Mouse (Mus musculus) myocyte (in vitro differentiated cells): ENCODE data around the gene Sugp2.

Source experiments
- CEBPB ChIP-seq: IDR thresholded peaks from 2 replicates; pipeline ENCODE4 v1.6.1; 2011; ENCODE audit warnings: mild to moderate bottlenecking, moderate library complexity; ENCODE audit not compliant: poor library complexity, insufficient read depth, severe bottlenecking
- E2F4 ChIP-seq: IDR thresholded peaks from one replicate; pipeline ENCODE4 v1.6.1; 2011; ENCODE audit warnings: mild to moderate bottlenecking, control low read depth, moderate library complexity; ENCODE audit not compliant: insufficient read depth
- MAX ChIP-seq: IDR thresholded peaks from one replicate; pipeline ENCODE4 v1.6.1; 2011; ENCODE audit warnings: low read depth, mild to moderate bottlenecking, control low read depth
- MYOG ChIP-seq, 3 experiments: IDR thresholded peaks; one replicate each; pipeline ENCODE4 v1.6.1; 2011; ENCODE audit warnings: control low read depth in 2 of 3, low read depth in 2 of 3, mild to moderate bottlenecking in 2 of 3; ENCODE audit not compliant: insufficient read length in 2 of 3, control insufficient read depth in 1 of 3, insufficient read depth in 1 of 3
- POLR2A ChIP-seq: IDR thresholded peaks from one replicate; pipeline ENCODE4 v1.6.1; 2011; ENCODE audit warnings: low read depth, mild to moderate bottlenecking, control low read depth, moderate library complexity; ENCODE audit not compliant: insufficient read length
- POLR2AphosphoS2 ChIP-seq: IDR thresholded peaks from one replicate; pipeline ENCODE4 v1.6.1; 2011; ENCODE audit warnings: low read depth, control low read depth; ENCODE audit not compliant: insufficient read length
- REST ChIP-seq: IDR thresholded peaks from one replicate; pipeline ENCODE4 v1.6.1; 2011; ENCODE audit warnings: mild to moderate bottlenecking, control low read depth, moderate library complexity; ENCODE audit not compliant: insufficient read depth, insufficient read length
- SRF ChIP-seq: IDR thresholded peaks from one replicate; pipeline ENCODE4 v1.6.1; 2011; ENCODE audit warnings: low read depth; ENCODE audit not compliant: control insufficient read depth, insufficient read length
- TCF12 ChIP-seq: IDR thresholded peaks from one replicate; pipeline ENCODE4 v1.6.1; 2011; ENCODE audit warnings: mild to moderate bottlenecking, control low read depth; ENCODE audit not compliant: poor library complexity, insufficient read depth, severe bottlenecking
- TCF3 ChIP-seq: IDR thresholded peaks from one replicate; pipeline ENCODE4 v1.6.1; 2011; ENCODE audit warnings: low read depth, control low read depth; ENCODE audit not compliant: insufficient read length
- USF1 ChIP-seq: IDR thresholded peaks from one replicate; pipeline ENCODE4 v1.6.1; 2011; ENCODE audit warnings: low read depth, mild to moderate bottlenecking, control low read depth, moderate library complexity

- no peak for TF ChIP-seq POLR2AphosphoS2
- TF ChIP-seq POLR2A, result no peak
- no peak for TF ChIP-seq MAX
- no peak for TF ChIP-seq USF1
- no peak for TF ChIP-seq E2F4
- no peak for TF ChIP-seq TCF3
- TF ChIP-seq CEBPB, result no peak
- TF ChIP-seq SRF, result no peak
- no peak for TF ChIP-seq MYOG (IDR thresholded peaks at IDR 0.05; ENCODE audit: control insufficient read depth in 1 of 3, insufficient read depth in 1 of 3, insufficient read length in 2 of 3, low read depth in 2 of 3)
- TF ChIP-seq TCF12, result no peak
- no peak for TF ChIP-seq REST
Observed at GRCm38 (mm10) chr8:70323716-70324115, 89.7 kb downstream of the Sugp2 start.
